Mouse (Mus musculus): ENCODE measurements at regions not wholly inside any gene's neighbourhood (a gene's known extent, or its start where the extent isn't known, plus 50 kb on each side); places are given as distances from the start of the nearest gene placed in this dataset.
A peak's percentile ranks its signal among the peaks of the same experiment; 100 is the strongest.

GRCm38 (mm10) chr13:102507226-102507625, 186.1 kb upstream of the Cd180 start:
- Histone ChIP-seq H3K4me3 (ENCODE audit: low read depth, low read length) (no peak overlapping the region), H3K4me2 (ENCODE audit: low read depth, low read length) (no peak overlapping the region), H3K27ac (ENCODE audit: low read depth) (no peak overlapping the region), H3K4me1 (ENCODE audit: insufficient read depth) (no peaks in the 10 kb centered on the region), H3K9ac (replicated peaks) (no peak overlapping the region), H3K27me3 (ENCODE audit: insufficient read depth, low read length) (no peaks in the 10 kb centered on the region), H3K36me3 (replicated peaks; ENCODE audit: insufficient read depth, low read length) (no peaks in the 10 kb centered on the region), H3K9me3 (ENCODE audit: low read length) (no peaks in the 10 kb centered on the region)
- DNase-seq (no peak), ATAC-seq (no peak)
- TF ChIP-seq EP300 (IDR thresholded peaks at IDR 0.05; ENCODE audit: low read depth) (no peak), CTCF (IDR thresholded peaks at IDR 0.05; ENCODE audit: low read depth) (peak; percentile 51)
- WGBS (ENCODE audit: insufficient replicate concordance) = 76% methylated on average over 1 of the region's 1 CpGs

GRCm38 (mm10) chr13:102507916-102508315, 185.4 kb upstream of the Cd180 start:
- no peak for DNase-seq
- no peaks in the 10 kb centered on the region for H3K4me1 ChIP-seq (ENCODE audit: insufficient read depth)
- TF ChIP-seq CTCF (IDR thresholded peaks at IDR 0.05; ENCODE audit: low read depth) = no peak
- TF ChIP-seq EP300 (IDR thresholded peaks at IDR 0.05; ENCODE audit: low read depth) = no peak
- no peak overlapping the region for H3K27ac ChIP-seq (ENCODE audit: low read depth)
- H3K9ac ChIP-seq (replicated peaks) = no peak overlapping the region
- no peaks in the 10 kb centered on the region for H3K9me3 ChIP-seq (ENCODE audit: low read length)
- no peak for ATAC-seq
- no peaks in the 10 kb centered on the region for H3K27me3 ChIP-seq (ENCODE audit: insufficient read depth, low read length)
- no peak overlapping the region for H3K4me3 ChIP-seq (ENCODE audit: low read depth, low read length)
- H3K4me2 ChIP-seq (ENCODE audit: low read depth, low read length) = no peak overlapping the region
- no peaks in the 10 kb centered on the region for H3K36me3 ChIP-seq (replicated peaks; ENCODE audit: insufficient read depth, low read length)

- Histone ChIP-seq H3K27ac (ENCODE audit: low read depth) (no peak overlapping the region), H3K36me3 (replicated peaks; ENCODE audit: insufficient read depth, low read length) (no peaks in the 10 kb centered on the region), H3K27me3 (ENCODE audit: insufficient read depth, low read length) (no peaks in the 10 kb centered on the region), H3K4me3 (ENCODE audit: low read depth, low read length) (no peak overlapping the region), H3K4me1 (ENCODE audit: insufficient read depth) (no peaks in the 10 kb centered on the region), H3K4me2 (ENCODE audit: low read depth, low read length) (no peak overlapping the region), H3K9me3 (ENCODE audit: low read length) (no peaks in the 10 kb centered on the region), H3K9ac (replicated peaks) (no peak overlapping the region)
- ATAC-seq (no peak), DNase-seq (no peak)
- TF ChIP-seq CTCF (IDR thresholded peaks at IDR 0.05; ENCODE audit: low read depth) (no peak), EP300 (IDR thresholded peaks at IDR 0.05; ENCODE audit: low read depth) (no peak)
- 63% methylated on average over 1 of the region's 1 CpGs for WGBS (ENCODE audit: insufficient replicate concordance)
Observed at GRCm38 (mm10) chr13:102510733-102511279, 182.6 kb upstream of the Cd180 start.

- WGBS (ENCODE audit: insufficient replicate concordance) = 76% methylated on average over 5 of the region's 5 CpGs
- no peaks in the 10 kb centered on the region for H3K4me1 ChIP-seq (ENCODE audit: insufficient read depth)
- H3K27ac ChIP-seq (ENCODE audit: low read depth) = no peak overlapping the region
- no peaks in the 10 kb centered on the region for H3K9me3 ChIP-seq (ENCODE audit: low read length)
- DNase-seq (no peak), ATAC-seq (no peak)
- no peaks in the 10 kb centered on the region for H3K36me3 ChIP-seq (replicated peaks; ENCODE audit: insufficient read depth, low read length)
- TF ChIP-seq EP300 (IDR thresholded peaks at IDR 0.05; ENCODE audit: low read depth) (no peak), CTCF (IDR thresholded peaks at IDR 0.05; ENCODE audit: low read depth) (no peak)
- no peak overlapping the region for H3K9ac ChIP-seq (replicated peaks)
- H3K4me3 ChIP-seq (ENCODE audit: low read depth, low read length) = no peak overlapping the region
- no peaks in the 10 kb centered on the region for H3K27me3 ChIP-seq (ENCODE audit: insufficient read depth, low read length)
- no peak overlapping the region for H3K4me2 ChIP-seq (ENCODE audit: low read depth, low read length)
Observed at GRCm38 (mm10) chr13:102518169-102518882, 175.0 kb upstream of the Cd180 start.

- DNase-seq (no peak), ATAC-seq (no peak)
- Histone ChIP-seq H3K4me3 (ENCODE audit: low read depth, low read length) (no peak overlapping the region), H3K4me1 (ENCODE audit: insufficient read depth) (no peaks in the 10 kb centered on the region), H3K9ac (replicated peaks) (no peak overlapping the region), H3K27ac (ENCODE audit: low read depth) (no peak overlapping the region), H3K9me3 (ENCODE audit: low read length) (no peaks in the 10 kb centered on the region), H3K4me2 (ENCODE audit: low read depth, low read length) (no peak overlapping the region), H3K36me3 (replicated peaks; ENCODE audit: insufficient read depth, low read length) (no peaks in the 10 kb centered on the region), H3K27me3 (ENCODE audit: insufficient read depth, low read length) (no peaks in the 10 kb centered on the region)
- WGBS (ENCODE audit: insufficient replicate concordance) = 58% methylated on average over 1 of the region's 1 CpGs
- TF ChIP-seq EP300 (IDR thresholded peaks at IDR 0.05; ENCODE audit: low read depth) (no peak), CTCF (IDR thresholded peaks at IDR 0.05; ENCODE audit: low read depth) (no peak)
Observed at GRCm38 (mm10) chr13:102521427-102521826, 171.9 kb upstream of the Cd180 start.

- DNase-seq (no peak), ATAC-seq (no peak)
- Histone ChIP-seq H3K9me3 (ENCODE audit: low read length) (no peaks in the 10 kb centered on the region), H3K4me1 (ENCODE audit: insufficient read depth) (no peaks in the 10 kb centered on the region), H3K4me2 (ENCODE audit: low read depth, low read length) (no peak overlapping the region), H3K27ac (ENCODE audit: low read depth) (no peak overlapping the region), H3K9ac (replicated peaks) (no peak overlapping the region), H3K36me3 (replicated peaks; ENCODE audit: insufficient read depth, low read length) (no peaks in the 10 kb centered on the region), H3K4me3 (ENCODE audit: low read depth, low read length) (no peak overlapping the region), H3K27me3 (ENCODE audit: insufficient read depth, low read length) (no peaks in the 10 kb centered on the region)
- WGBS (ENCODE audit: insufficient replicate concordance) = 75% methylated on average over 1 of the region's 1 CpGs
- TF ChIP-seq CTCF (IDR thresholded peaks at IDR 0.05; ENCODE audit: low read depth) = no peak
Observed at GRCm38 (mm10) chr13:102522080-102522479, 171.3 kb upstream of the Cd180 start.

All from liver, postnatal 0 days (tissue).